Mouse (Mus musculus): ENCODE results near the gene Lrrk1.

DNA sequence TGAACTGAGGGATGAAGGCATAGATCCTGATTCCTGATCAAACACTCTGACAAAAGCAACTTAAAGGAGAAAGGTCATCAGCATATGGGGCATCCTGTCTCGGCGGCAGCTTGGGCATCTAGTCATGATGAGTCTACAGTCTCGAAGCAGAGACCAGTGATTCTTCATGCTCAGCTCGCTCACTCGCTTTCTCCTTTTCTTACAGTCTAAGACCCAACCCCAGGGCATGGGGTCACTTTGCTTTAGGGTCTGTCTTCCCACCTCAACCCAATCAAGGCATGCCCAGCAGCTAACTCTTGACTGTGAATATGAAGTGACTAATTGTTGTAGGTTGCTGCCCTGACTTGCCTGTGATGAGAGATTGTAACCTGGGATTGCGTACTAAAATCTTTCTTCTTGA lies 163.6 kb downstream of the Lrrk1 start:
- TF ChIP-seq POLR2A (IDR thresholded peaks at IDR 0.05; ENCODE audit: insufficient read depth, low read depth, low read length) (no peak), CTCF (IDR thresholded peaks at IDR 0.05; ENCODE audit: insufficient read depth, low read depth, low read length) (no peak)
